In the genomic region with DNA sequence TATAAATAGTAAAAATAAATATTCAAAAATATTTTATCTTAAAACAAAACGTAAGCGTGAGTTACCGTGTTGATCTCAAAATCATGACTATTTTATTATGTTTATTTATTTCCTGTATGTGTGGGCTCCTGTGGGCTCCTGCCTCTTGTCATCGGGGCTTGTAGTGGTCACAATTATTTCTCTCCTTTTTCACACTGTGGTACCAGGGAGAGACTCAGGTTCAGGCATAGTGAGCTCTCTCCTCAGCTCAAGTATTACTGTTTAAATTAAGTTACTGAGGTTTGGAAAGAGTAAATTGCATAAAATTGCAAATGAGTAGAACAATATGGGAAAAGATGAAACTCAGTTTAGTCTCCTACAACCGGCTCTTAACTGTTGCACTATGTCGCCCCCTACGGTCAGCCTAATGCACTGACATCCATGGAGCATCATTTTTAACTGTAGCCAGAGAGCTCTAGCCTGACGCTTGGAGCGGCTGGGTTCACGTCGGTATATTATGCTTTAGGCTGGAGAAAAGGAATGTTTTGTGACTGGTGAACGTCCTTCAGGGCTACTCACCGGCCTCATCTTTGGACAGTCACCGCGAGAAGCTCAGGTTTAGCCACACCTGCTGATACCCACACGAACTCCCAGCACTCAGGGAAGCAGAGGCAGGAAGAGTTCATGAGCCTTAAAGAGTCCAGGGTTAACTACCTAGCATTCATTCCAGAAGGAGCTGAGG, we compare ENCODE assay signal across 7 mouse cellular contexts. TPM values are rescaled to one million over a fixed set of nuclear protein-coding genes. Genes with fewer than 3 reads are reported as not detected.
DNase-seq lines count a peak whose midpoint lies in the region; ATAC-seq and TF ChIP-seq lines count a peak whose summit lies in the region.

No protein-coding gene starts in this region.

- no peaks in the 10 kb centered on the region for H3K9me3 ChIP-seq in limb, embryonic 10.5 days (replicated peaks)
- no peaks in the 10 kb centered on the region for H3K9me3 ChIP-seq in midbrain, embryonic 12.5 days

- peak; percentile 57; the same call in 1 of the 2 replicates for TF ChIP-seq CTCF in small intestine, adult 2 months (IDR thresholded peaks at IDR 0.05; ENCODE audit: extremely low read depth, insufficient read length, insufficient replicate concordance, low read depth, low read length)

- TF ChIP-seq POLR2A in small intestine, adult 2 months (IDR thresholded peaks at IDR 0.05; ENCODE audit: low read depth, low read length), result no peak

- peak; percentile 98 for ATAC-seq in granulocyte monocyte progenitor cell, adult 5-6 weeks (replicated peaks; ENCODE audit: poor library complexity, severe bottlenecking)
- peak; percentile 19; the same call in 1 of the 2 replicates for ATAC-seq in midbrain, embryonic 12.5 days (ENCODE audit: low FRiP score, low read depth)

- no peak overlapping the region for H3K4me3 ChIP-seq in limb, embryonic 10.5 days
- no peak overlapping the region for H3K4me3 ChIP-seq in midbrain, embryonic 12.5 days
- H3K4me3 ChIP-seq in small intestine, adult 2 months (ENCODE audit: low read depth, low read length), result peak overlapping the region; percentile 35

- no peaks in the 10 kb centered on the region for H3K27me3 ChIP-seq in limb, embryonic 10.5 days (ENCODE audit: low read depth, poor library complexity, severe bottlenecking)
- H3K27me3 ChIP-seq in midbrain, embryonic 12.5 days, result no peaks in the 10 kb centered on the region
- H3K27me3 ChIP-seq in small intestine, adult 2 months (ENCODE audit: control insufficient read depth, insufficient read depth, low read length), result no peaks in the 10 kb centered on the region

- no peak overlapping the region for H3K27ac ChIP-seq in limb, embryonic 10.5 days
- no peak overlapping the region for H3K27ac ChIP-seq in midbrain, embryonic 12.5 days (replicated peaks)
- no peak overlapping the region for H3K27ac ChIP-seq in small intestine, adult 2 months (ENCODE audit: insufficient read depth, low read depth, low read length)

- no peak overlapping the region; the same call in 1 of the 2 replicates for H3K4me2 ChIP-seq in midbrain, embryonic 12.5 days (replicated peaks)

- peak; percentile 85 for DNase-seq in adrenal gland, postnatal 10 days
- DNase-seq in embryo, embryonic 11 days, result peak; percentile 86
- DNase-seq in kidney, adult 11 months, result peak; percentile 44
- peak; percentile 82 for DNase-seq in limb, embryonic 10.5 days (ENCODE audit: low spot score)

- no peak overlapping the region for H3K9ac ChIP-seq in midbrain, embryonic 12.5 days (replicated peaks)

- H3K4me1 ChIP-seq in limb, embryonic 10.5 days, result no peaks in the 10 kb centered on the region
- H3K4me1 ChIP-seq in midbrain, embryonic 12.5 days, result no peaks in the 10 kb centered on the region
- H3K4me1 ChIP-seq in small intestine, adult 2 months (ENCODE audit: control insufficient read depth, insufficient read depth, insufficient read length, low read length), result peaks cover 4% of the 10 kb centered on the region; the same call in 1 of the 2 replicates

- H3K36me3 ChIP-seq in limb, embryonic 10.5 days, result no peaks in the 10 kb centered on the region
- H3K36me3 ChIP-seq in midbrain, embryonic 12.5 days, result no peaks in the 10 kb centered on the region
- H3K36me3 ChIP-seq in small intestine, adult 2 months (ENCODE audit: control insufficient read depth, insufficient read depth, low read length), result no peaks in the 10 kb centered on the region

- WGBS in limb, embryonic 10.5 days, result 19% methylated on average over 16 of the region's 16 CpGs
- 18% methylated on average over 16 of the region's 16 CpGs for WGBS in midbrain, embryonic 12.5 days
- WGBS in small intestine, adult 2 months, result 10% methylated on average over 16 of the region's 16 CpGs

RNA-seq across cellular contexts. Expression of gene Rps26, which starts 14.0 kb away (rescaled TPM):
- 100 to 1,000 TPM; 696 to 753 TPM for total RNA-seq in adrenal gland, postnatal 10 days (2021)
- total RNA-seq in granulocyte monocyte progenitor cell, adult 5-6 weeks (2014; fragmentation: Nextera tagmentation), result 2,754 and 2,968 TPM in 2 replicates
- total RNA-seq in granulocyte monocyte progenitor cell, adult 5-6 weeks (2017), result 1,150 and 1,165 TPM in 2 replicates
- 592 and 676 TPM in 2 replicates for polyA plus RNA-seq in limb, embryonic 10.5 days (2016; fragmentation: Nextera tagmentation; extraction: Ambion mirVana)
- polyA plus RNA-seq in midbrain, embryonic 12.5 days (2016; fragmentation: Nextera tagmentation; extraction: Ambion mirVana), result 444 and 507 TPM in 2 replicates
- 439 and 930 TPM in 2 replicates for polyA plus RNA-seq in small intestine, adult 2 months (2012; rRNA removed)

RNA-seq across cellular contexts. Expression of gene Erbb3, which starts 23.1 kb away (rescaled TPM):
- total RNA-seq in adrenal gland, postnatal 10 days (2021), result 10 to 100 TPM in 1 of 2 experiments, 1 to 10 TPM in 1; 10.0 to 11.1 TPM
- 1.6 and 1.7 TPM in 2 replicates for total RNA-seq in granulocyte monocyte progenitor cell, adult 5-6 weeks (2014; fragmentation: Nextera tagmentation)
- 1.4 and 1.8 TPM in 2 replicates for total RNA-seq in granulocyte monocyte progenitor cell, adult 5-6 weeks (2017)
- 3.2 and 5.3 TPM in 2 replicates for polyA plus RNA-seq in limb, embryonic 10.5 days (2016; fragmentation: Nextera tagmentation; extraction: Ambion mirVana)
- 0.76 and 0.94 TPM in 2 replicates for polyA plus RNA-seq in midbrain, embryonic 12.5 days (2016; fragmentation: Nextera tagmentation; extraction: Ambion mirVana)
- 32.3 and 127 TPM in 2 replicates for polyA plus RNA-seq in small intestine, adult 2 months (2012; rRNA removed)

RNA-seq across cellular contexts. Expression of gene Ikzf4, which starts 33.2 kb away (rescaled TPM):
- 1 to 10 TPM in 1 of 2 experiments, under 1 TPM in 1; 0.87 to 2.2 TPM for total RNA-seq in adrenal gland, postnatal 10 days (2021)
- 0.62 TPM in 1 of 2 replicates, not detected in the other for total RNA-seq in granulocyte monocyte progenitor cell, adult 5-6 weeks (2014; fragmentation: Nextera tagmentation)
- not detected in 2 replicates for total RNA-seq in granulocyte monocyte progenitor cell, adult 5-6 weeks (2017)
- 2.4 and 2.9 TPM in 2 replicates for polyA plus RNA-seq in limb, embryonic 10.5 days (2016; fragmentation: Nextera tagmentation; extraction: Ambion mirVana)
- polyA plus RNA-seq in midbrain, embryonic 12.5 days (2016; fragmentation: Nextera tagmentation; extraction: Ambion mirVana), result 8.3 and 10.4 TPM in 2 replicates
- polyA plus RNA-seq in small intestine, adult 2 months (2012; rRNA removed), result 0.65 and 0.95 TPM in 2 replicates

RNA-seq across cellular contexts. Expression of gene Pa2g4, which starts 46.8 kb away (rescaled TPM):
- 10 to 100 TPM; 85.1 to 90.9 TPM for total RNA-seq in adrenal gland, postnatal 10 days (2021)
- total RNA-seq in granulocyte monocyte progenitor cell, adult 5-6 weeks (2014; fragmentation: Nextera tagmentation), result 404 and 410 TPM in 2 replicates
- total RNA-seq in granulocyte monocyte progenitor cell, adult 5-6 weeks (2017), result 414 and 442 TPM in 2 replicates
- polyA plus RNA-seq in limb, embryonic 10.5 days (2016; fragmentation: Nextera tagmentation; extraction: Ambion mirVana), result 267 and 322 TPM in 2 replicates
- 164 and 170 TPM in 2 replicates for polyA plus RNA-seq in midbrain, embryonic 12.5 days (2016; fragmentation: Nextera tagmentation; extraction: Ambion mirVana)
- polyA plus RNA-seq in small intestine, adult 2 months (2012; rRNA removed), result 3.2 and 6.9 TPM in 2 replicates
